Mouse (Mus musculus): ENCODE measurements at regions not wholly inside any gene's neighbourhood (a gene's known extent, or its start where the extent isn't known, plus 50 kb on each side); places are given as distances from the start of the nearest gene placed in this dataset.
A peak's percentile ranks its signal among the peaks of the same experiment; 100 is the strongest.

GRCm38 (mm10) chr9:41513701-41514100 lies 352.2 kb upstream of the Ubash3b start:
- DNase-seq (ENCODE audit: low spot score in 2 of 2): no peak

GRCm38 (mm10) chr9:41509597-41509996 lies 348.1 kb upstream of the Ubash3b start:
- no peak for DNase-seq (ENCODE audit: low spot score in 2 of 2)

DNA sequence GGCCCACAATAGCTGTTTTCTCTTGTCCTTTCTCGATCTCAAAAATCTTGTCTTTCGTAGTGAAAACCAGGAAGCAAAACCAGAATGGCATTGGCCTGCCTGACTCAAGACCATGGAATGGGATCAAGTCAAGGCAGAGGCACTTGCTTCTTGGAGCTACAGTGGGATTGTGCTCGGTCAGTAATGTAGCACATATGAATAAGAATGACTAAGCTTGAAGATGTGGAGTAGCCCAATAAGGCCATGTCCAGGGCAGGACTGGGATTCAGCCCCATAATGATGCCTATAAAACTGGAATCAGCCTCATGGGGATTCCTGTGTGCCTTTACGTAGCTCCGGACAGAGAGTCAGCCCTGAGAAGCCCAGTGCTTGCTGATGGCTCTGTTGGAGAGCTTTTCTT lies 347.2 kb upstream of the Ubash3b start:
- DNase-seq (ENCODE audit: low spot score in 2 of 2): no peak

- peak; percentile 18 to 49 for DNase-seq (ENCODE audit: low spot score in 2 of 2)
Measured at GRCm38 (mm10) chr9:41498326-41498725, 336.8 kb upstream of the Ubash3b start.

DNA sequence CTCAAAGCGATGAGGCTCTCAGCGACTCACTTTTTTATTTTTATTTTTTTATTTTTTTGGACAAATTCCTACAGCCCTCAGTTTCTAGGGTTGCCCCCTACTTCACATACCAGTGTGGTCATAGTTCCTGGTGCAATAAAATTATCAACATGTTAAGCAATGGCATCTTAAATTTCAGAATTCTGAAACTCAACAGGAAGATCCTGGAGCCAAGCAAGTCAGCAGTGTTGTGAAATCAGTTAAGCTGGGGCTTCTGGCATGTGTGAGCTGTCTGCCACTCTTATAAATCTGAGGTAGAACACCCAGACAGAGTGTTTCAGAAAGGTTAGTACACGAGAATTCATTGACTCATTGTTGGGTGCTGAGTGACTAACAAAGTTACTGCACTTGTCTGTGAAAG lies 328.6 kb upstream of the Ubash3b start:
- DNase-seq (ENCODE audit: low spot score in 2 of 2): no peak

DNA sequence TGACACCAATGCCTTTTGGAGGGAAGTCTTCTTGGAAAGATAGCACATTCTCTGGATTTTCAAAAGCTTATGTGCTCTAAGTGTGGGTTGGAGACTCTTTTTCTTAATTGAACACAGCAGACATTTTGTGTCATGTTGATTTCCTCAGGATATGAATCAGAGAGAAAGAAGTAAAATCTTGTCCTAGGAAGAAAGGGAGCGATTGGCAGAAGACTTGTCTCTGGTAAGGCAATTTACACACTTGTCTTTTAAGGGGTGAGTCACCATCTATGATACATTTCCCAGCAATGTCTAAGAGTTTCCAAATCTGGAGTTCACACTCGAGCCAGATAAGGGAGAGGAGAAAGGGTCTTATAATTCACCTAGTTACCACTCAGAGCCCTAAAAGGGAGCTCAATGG lies 326.5 kb upstream of the Ubash3b start:
- no peak for DNase-seq (ENCODE audit: low spot score in 2 of 2)

GRCm38 (mm10) chr9:41483218-41483617 lies 321.7 kb upstream of the Ubash3b start:
- no peak for DNase-seq (ENCODE audit: low spot score in 2 of 2)

DNA sequence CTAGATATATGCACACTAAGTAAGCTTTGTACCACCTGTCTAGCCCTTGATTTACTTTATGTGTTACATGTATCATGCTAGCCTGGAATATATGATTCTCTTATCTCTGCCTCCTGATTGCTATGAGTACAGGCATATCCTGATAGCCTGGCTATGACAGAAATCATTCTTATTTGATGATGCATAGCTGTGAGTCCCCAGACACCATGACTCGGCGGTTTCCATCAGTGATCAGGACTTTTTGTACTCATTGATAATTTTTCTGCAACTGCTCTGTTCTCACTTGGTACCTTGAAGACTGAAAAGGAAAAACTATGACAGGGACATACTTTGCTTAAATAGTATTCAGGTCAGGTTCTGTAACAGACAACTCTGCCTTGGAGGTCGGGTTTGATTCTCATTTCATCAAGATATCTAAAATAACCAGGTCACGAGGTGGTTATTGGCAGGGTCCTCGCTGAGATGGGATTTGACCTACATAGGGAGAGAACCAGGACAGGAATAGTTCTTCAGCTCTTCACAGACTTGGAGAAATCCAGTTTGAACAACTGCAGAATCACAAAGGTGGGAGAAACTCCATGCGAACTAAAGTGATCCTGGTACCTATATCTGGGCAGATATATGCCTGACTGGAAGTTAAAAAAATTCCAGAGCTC lies 320.2 kb upstream of the Ubash3b start:
- DNase-seq (ENCODE audit: low spot score in 2 of 2): no peak

- DNase-seq (ENCODE audit: low spot score in 2 of 2): no peak
Measured at GRCm38 (mm10) chr9:41479854-41480749, 318.6 kb upstream of the Ubash3b start.

DNA sequence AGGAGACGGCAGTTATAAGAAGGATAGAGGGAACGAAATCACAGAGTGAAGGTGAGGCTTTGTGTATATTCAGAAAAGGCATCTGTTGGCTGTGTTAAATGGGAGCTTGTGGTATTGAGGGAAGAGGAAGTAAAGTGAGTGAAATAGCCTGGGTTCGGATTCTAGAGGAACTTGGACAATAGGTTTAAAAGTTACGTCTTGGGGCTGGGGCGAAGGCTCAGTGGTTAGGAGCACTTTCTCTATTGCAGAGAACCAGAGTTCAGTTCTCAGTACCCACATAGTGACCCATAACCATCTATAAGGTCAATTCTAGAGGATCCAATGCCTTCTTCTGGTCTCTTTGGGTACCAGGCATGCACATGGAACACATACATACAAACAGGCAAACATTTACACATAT lies 317.6 kb upstream of the Ubash3b start:
- no peak for DNase-seq (ENCODE audit: low spot score in 2 of 2)

DNA sequence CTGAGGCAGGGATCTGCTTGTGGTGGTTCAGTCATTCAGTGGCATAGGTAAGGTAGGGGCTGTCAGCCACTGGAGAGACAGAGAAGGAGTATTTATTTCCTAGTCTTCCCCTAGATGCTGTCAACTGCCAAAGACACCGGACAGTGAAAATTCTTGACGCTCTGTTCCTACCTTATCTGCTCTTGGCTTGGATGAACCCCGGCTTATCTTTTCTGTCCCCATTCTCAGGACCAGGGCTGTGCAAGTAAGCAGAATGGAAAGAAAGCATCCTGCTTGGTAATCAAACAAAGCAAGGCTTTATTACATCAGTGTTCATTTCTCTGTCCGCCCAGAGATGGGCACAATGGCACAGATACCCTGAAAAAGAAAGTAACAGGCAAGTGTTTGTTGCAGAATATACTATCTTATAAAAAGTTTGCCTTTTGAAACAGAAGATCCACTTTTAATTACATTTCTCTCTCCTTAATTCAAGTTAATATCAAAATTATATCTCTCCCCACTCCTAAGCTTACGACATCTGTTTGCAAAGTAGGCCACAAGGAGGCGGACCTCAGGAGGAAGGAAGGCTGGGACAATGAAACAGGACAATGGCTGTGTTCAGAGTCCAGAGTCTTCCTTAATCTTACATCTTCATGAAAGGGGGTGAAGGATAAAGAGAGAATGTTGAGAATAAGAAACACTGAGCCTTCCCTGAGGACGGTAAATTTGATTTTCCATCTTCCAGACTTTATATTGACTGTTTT lies 316.8 kb upstream of the Ubash3b start:
- no peak for DNase-seq (ENCODE audit: low spot score in 2 of 2)

GRCm38 (mm10) chr9:41475326-41475725 lies 313.8 kb upstream of the Ubash3b start:
- DNase-seq (ENCODE audit: low spot score in 2 of 2): no peak

- no peak for DNase-seq (ENCODE audit: low spot score in 2 of 2)
Measured at GRCm38 (mm10) chr9:41474945-41475297, 313.4 kb upstream of the Ubash3b start.

DNA sequence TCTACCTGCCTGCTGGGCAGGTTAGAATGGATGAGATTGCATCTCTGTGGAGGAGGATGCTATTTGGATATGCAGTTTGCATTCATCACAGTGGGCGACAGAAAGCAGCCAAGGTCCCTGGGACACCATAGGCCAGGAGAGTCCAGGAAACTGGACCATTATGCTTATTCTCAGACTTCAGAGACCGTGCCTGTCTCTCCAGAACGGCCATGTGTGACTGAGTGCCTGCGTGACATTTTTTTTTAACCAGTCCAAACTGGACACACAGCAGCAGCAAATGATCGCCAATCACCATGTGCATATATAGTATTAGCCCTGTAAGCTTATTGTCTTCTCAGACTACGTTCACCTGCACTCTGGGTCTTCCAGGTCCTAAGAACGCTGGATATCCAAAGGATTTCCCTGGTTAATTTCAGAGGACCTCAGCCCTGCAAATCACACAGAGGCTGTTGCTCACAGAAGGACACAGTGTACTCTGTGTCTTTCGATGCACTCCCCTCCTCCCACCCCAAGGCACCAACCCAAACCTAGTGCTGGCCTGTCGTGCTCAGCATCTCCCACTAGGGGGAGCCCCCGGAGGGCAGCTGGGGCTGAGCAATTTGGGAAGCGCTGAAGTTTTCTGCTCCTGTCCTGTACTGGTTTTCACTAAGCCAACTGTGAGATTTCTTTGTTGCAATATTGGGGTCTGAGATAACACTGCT lies 312.9 kb upstream of the Ubash3b start:
- peak; percentile 83 to 93 for DNase-seq (ENCODE audit: low spot score in 2 of 2)

DNA sequence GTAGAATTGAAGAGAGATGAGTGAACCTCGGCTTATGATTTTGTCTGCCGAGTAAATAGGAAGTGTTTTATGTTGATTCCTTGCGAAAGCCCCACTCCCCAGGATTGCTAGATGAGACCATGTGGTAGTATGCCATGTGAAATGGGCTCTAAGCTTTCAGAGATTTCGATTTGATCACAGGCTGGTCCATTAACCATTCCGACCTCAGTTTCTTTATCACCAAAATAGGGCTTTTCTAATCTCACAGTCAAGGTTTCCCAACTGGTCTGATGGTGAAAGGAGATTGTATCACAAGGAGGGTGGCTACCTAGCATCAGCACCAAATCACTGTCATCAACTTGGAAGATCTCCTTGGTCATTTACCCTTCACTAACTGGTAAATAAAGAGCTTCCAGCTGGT lies 312.0 kb upstream of the Ubash3b start:
- no peak for DNase-seq (ENCODE audit: low spot score in 2 of 2)

- no peak for DNase-seq (ENCODE audit: low spot score in 2 of 2)
Measured at GRCm38 (mm10) chr9:41471345-41471744, 309.8 kb upstream of the Ubash3b start.

- DNase-seq (ENCODE audit: low spot score in 2 of 2): no peak
Measured at GRCm38 (mm10) chr9:41470010-41470409, 308.5 kb upstream of the Ubash3b start.

DNA sequence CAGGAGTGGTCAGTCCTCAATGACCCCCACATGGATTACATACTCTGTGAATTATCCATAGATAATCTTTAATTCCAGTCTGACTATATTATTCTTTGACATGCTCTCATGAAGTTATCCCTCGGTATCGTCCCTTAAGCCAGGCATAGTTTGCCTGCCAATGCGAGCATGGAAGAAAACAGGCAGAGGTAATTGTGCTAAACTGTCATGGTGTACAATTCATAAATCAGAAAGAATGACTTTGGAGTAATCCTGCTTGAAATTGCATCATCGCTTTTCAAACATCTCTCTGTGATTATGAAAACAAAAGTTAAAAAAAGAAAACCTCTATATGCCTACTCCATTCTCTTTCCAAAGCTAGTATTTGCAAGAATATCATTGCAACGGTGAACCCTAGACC lies 307.9 kb upstream of the Ubash3b start:
- no peak for DNase-seq (ENCODE audit: low spot score in 2 of 2)

DNA sequence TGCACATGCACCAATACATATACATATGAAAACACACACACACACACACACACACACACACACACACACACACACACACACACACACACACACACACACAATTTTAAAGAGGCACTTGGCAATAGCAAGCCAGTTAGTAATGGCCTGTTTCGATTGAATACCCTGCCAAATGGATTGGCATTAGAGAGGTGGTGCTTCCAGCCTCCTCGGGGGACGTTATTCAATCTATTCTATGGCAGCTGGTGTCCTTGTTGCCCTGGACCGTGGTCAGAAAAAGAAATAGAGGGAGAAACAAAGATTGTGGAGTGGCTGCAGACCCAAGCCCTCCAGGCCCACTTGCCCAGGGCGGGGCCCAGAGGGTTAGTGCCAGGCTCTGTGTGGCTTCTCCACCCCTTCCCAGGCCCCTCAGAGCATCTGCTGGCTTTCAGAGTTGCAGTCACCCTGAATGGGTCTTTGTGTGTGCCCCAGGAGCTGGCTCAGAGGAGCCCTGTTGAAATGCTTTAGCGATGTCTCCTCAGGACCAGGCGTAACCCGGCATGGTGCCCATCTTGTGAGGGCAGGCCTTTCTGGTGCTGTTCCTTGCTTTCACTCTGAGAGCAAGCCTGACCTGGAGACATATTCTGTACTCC lies 302.7 kb upstream of the Ubash3b start:
- peak; percentile 32 to 71 for DNase-seq (ENCODE audit: low spot score in 2 of 2)

GRCm38 (mm10) chr9:41461742-41462141 lies 300.2 kb upstream of the Ubash3b start:
- DNase-seq (ENCODE audit: low spot score in 2 of 2): peak; percentile 76 to 90

DNA sequence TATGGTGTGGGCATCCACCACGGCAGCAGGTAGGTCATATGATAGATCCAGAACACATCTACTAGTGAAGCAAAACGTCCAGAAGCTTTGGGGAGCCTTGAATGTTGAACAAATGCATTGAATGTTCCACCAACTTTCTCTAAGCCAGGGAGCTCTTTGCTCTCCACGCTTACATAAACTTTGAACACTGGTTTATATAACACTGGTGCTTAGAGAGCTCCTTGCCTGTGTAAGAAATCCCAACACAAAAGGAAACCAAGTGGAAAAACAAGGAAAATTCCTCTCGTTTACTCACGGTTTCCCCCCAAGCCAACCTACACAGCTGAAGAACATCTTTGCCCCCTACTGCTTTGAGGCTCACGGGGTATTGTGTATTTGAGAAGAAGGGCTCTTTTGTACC lies 299.2 kb upstream of the Ubash3b start:
- no peak for DNase-seq (ENCODE audit: low spot score in 2 of 2)

Measured in layer of hippocampus, adult 18-20 months (tissue).